Mouse (Mus musculus) stomach, embryonic 15.5 days (tissue): ENCODE results near the gene Prox1. TPM values are rescaled to one million over a fixed set of nuclear protein-coding genes. Genes with fewer than 3 reads are reported as not detected.

Experiments
- ATAC-seq: fragments of 200-750 bp; cut with Nextera tagmentation; 2 replicates; pipeline ENCODE4 v1.8.0; 2017; ENCODE audit warnings: low read depth, moderate number of reproducible peaks, moderate TSS enrichment; ENCODE audit not compliant: insufficient read depth, low FRiP score
- H3K27ac ChIP-seq: fragments of 300-500 bp; sonication (generic); 2 replicates; pipeline ENCODE4 v1.5.1; 2015; ENCODE audit warnings: mild to moderate bottlenecking, inconsistent platforms
- H3K27me3 ChIP-seq: fragments of 300-500 bp; sonication (generic); replicated peaks from 2 replicates; pipeline ENCODE4 v1.6.1; 2015; ENCODE audit warnings: inconsistent platforms
- H3K36me3 ChIP-seq: fragments of 300-500 bp; sonication (generic); 2 replicates; pipeline ENCODE4 v1.6.1; 2015; ENCODE audit warnings: inconsistent platforms
- H3K4me1 ChIP-seq: fragments of 300-500 bp; sonication (generic); 2 replicates; pipeline ENCODE4 v1.6.1; 2015; ENCODE audit warnings: inconsistent platforms
- H3K4me2 ChIP-seq: fragments of 300-500 bp; sonication (generic); 2 replicates; pipeline ENCODE4 v1.6.1; 2015; ENCODE audit warnings: mild to moderate bottlenecking, inconsistent platforms
- H3K4me3 ChIP-seq: fragments of 300-500 bp; sonication (generic); replicated peaks from 2 replicates; pipeline ENCODE4 v1.5.1; 2015; ENCODE audit warnings: inconsistent platforms
- H3K9ac ChIP-seq: fragments of 300-500 bp; sonication (generic); 2 replicates; pipeline ENCODE4 v1.6.1; 2015; ENCODE audit warnings: inconsistent platforms
- H3K9me3 ChIP-seq: fragments of 300-500 bp; sonication (generic); 2 replicates; pipeline ENCODE4 v1.6.1; 2016; ENCODE audit warnings: inconsistent platforms
- WGBS: fragments of 180-500 bp; shearing (Covaris S2); methylation state at CpG from one replicate; pipeline ENCODE4 v1.1.7; 2015; 5-methylcytosine and 5-hydroxymethylcytosine counted together
- polyA plus RNA-seq: library from polyadenylated mRNA; unstranded; fragments of >200 nt; fragmentation: Nextera tagmentation; extraction: Ambion mirVana; gene quantifications from 2 replicates; pipeline ENCODE4 v1.2.1, GENCODE M21; 2015

The Prox1 gene
- polyA plus RNA-seq, 1 experiment from 2014 or later: 3.0 TPM

GRCm38 (mm10) chr1:190155751-190156150, 14.8 kb downstream of the Prox1 start:
- WGBS: 17% methylated on average over 8 of the region's 8 CpGs

GRCm38 (mm10) chr1:190155021-190155420, 15.5 kb downstream of the Prox1 start:
- H3K36me3 ChIP-seq: no peaks in the 10 kb centered on the region
- no peak overlapping the region for H3K4me2 ChIP-seq
- no peak overlapping the region for H3K4me3 ChIP-seq
- ATAC-seq: no peak
- H3K27me3 ChIP-seq: 0 out of 2 replicates have a peak, but pooled peaks cover 7% of the 10 kb centered on the region
- H3K27ac ChIP-seq: no peak overlapping the region
- H3K4me1 ChIP-seq: 0 out of 2 replicates have a peak, but pooled peaks cover 3% of the 10 kb centered on the region
- no peaks in the 10 kb centered on the region for H3K9me3 ChIP-seq
- no peak overlapping the region for H3K9ac ChIP-seq
- 30% methylated on average over 2 of the region's 2 CpGs for WGBS

More at GRCm38 (mm10) chr1:190155751-190156150, 14.8 kb downstream of the Prox1 start:
- Histone ChIP-seq H3K4me2 (no peak overlapping the region), H3K4me3 (no peak overlapping the region), H3K9ac (no peak overlapping the region), H3K27me3 (0 out of 2 replicates have a peak, but pooled peaks cover 7% of the 10 kb centered on the region), H3K9me3 (no peaks in the 10 kb centered on the region), H3K36me3 (no peaks in the 10 kb centered on the region), H3K4me1 (0 out of 2 replicates have a peak, but pooled peaks cover 3% of the 10 kb centered on the region), H3K27ac (no peak overlapping the region)
- no peak for ATAC-seq

- 19% methylated on average over 7 of the region's 7 CpGs for WGBS
- ATAC-seq: no peak
- 0 out of 2 replicates have a peak, but pooled peaks cover 7% of the 10 kb centered on the region for H3K27me3 ChIP-seq
- no peak overlapping the region for H3K27ac ChIP-seq
- H3K9me3 ChIP-seq: no peaks in the 10 kb centered on the region
- no peaks in the 10 kb centered on the region for H3K36me3 ChIP-seq
- no peak overlapping the region for H3K4me3 ChIP-seq
- no peak overlapping the region for H3K4me2 ChIP-seq
- 0 out of 2 replicates have a peak, but pooled peaks cover 3% of the 10 kb centered on the region for H3K4me1 ChIP-seq
- H3K9ac ChIP-seq: no peak overlapping the region
Observed at GRCm38 (mm10) chr1:190154292-190154691, 16.2 kb downstream of the Prox1 start.

DNA sequence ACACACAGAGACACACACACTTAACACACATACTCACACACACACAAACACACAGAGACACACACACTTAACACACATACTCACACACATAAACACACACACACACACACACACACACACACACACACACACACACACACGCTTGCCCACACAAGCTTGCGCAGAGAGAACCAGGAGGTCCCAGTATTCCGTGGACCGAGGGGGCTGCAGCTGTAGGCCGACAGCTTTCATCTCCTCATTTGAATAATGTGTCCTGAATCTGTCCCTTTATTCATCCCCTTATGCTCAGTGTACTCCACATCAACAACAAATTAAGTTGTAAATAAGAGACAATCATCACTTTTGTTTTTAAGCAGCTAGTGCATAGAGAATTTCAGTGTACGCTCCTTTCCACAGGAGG, 17.9 kb downstream of the Prox1 start:
- no peak for ATAC-seq

DNA sequence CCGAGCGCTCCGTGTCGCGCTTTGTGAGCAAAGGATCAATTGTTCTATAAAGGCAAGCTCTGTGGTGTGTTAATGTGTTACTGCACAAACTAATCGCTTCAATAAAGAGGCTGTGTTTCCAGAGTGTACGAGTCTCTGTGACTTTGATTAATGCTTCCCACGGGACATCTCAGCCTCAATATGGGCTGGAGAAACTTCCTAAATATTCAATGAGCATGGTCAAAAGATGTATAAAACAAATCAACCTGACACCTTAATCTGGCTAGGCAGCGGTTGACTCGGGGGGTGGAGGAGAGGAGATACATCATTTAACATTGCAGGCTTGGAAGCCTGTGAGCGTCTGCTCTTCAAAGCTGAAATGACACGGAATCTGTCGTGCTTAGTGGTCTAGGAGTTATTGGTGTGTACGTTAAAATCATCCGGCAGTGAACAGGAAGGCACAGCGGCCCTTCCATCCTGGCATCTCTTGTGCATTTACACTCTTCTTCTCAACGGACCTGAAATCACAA, 21.2 kb downstream of the Prox1 start:
- Histone ChIP-seq H3K27me3 (0 out of 2 replicates have a peak, but pooled peaks cover 4% of the 10 kb centered on the region), H3K9me3 (no peaks in the 10 kb centered on the region), H3K9ac (no peak overlapping the region), H3K4me1 (no peaks in the 10 kb centered on the region), H3K4me2 (no peak overlapping the region), H3K27ac (no peak overlapping the region), H3K36me3 (no peaks in the 10 kb centered on the region), H3K4me3 (no peak overlapping the region)
- no peak for ATAC-seq
- WGBS: 43% methylated on average over 17 of the region's 17 CpGs

More for the DNA sequence above, 17.9 kb downstream of the Prox1 start:
- H3K4me2 ChIP-seq: no peak overlapping the region
- H3K4me1 ChIP-seq: 0 out of 2 replicates have a peak, but pooled peaks cover 3% of the 10 kb centered on the region
- no peak overlapping the region for H3K9ac ChIP-seq
- no peak overlapping the region for H3K27ac ChIP-seq
- H3K9me3 ChIP-seq: no peaks in the 10 kb centered on the region
- WGBS: 92% methylated on average over 6 of the region's 6 CpGs
- no peak overlapping the region for H3K4me3 ChIP-seq
- no peaks in the 10 kb centered on the region for H3K36me3 ChIP-seq
- 0 out of 2 replicates have a peak, but pooled peaks cover 7% of the 10 kb centered on the region for H3K27me3 ChIP-seq

- H3K27ac ChIP-seq: no peak overlapping the region
- no peak for ATAC-seq
- H3K27me3 ChIP-seq: 0 out of 2 replicates have a peak, but pooled peaks cover 4% of the 10 kb centered on the region
- 44% methylated on average over 12 of the region's 12 CpGs for WGBS
- H3K4me2 ChIP-seq: no peak overlapping the region
- no peaks in the 10 kb centered on the region for H3K36me3 ChIP-seq
- no peak overlapping the region for H3K4me3 ChIP-seq
- no peak overlapping the region for H3K9ac ChIP-seq
- no peaks in the 10 kb centered on the region for H3K4me1 ChIP-seq
- H3K9me3 ChIP-seq: no peaks in the 10 kb centered on the region
Observed at GRCm38 (mm10) chr1:190148661-190149232, 21.8 kb downstream of the Prox1 start.

- ATAC-seq: no peak
- Histone ChIP-seq H3K4me3 (no peak overlapping the region), H3K36me3 (no peaks in the 10 kb centered on the region), H3K4me2 (no peak overlapping the region), H3K9me3 (no peaks in the 10 kb centered on the region), H3K9ac (no peak overlapping the region), H3K4me1 (no peaks in the 10 kb centered on the region), H3K27me3 (no peaks in the 10 kb centered on the region), H3K27ac (no peak overlapping the region)
- 75% methylated on average over 6 of the region's 6 CpGs for WGBS
Observed at GRCm38 (mm10) chr1:190147816-190148215, 22.7 kb downstream of the Prox1 start.

- Histone ChIP-seq H3K9ac (no peak overlapping the region), H3K27me3 (no peaks in the 10 kb centered on the region), H3K4me2 (no peak overlapping the region), H3K27ac (no peak overlapping the region), H3K9me3 (no peaks in the 10 kb centered on the region), H3K4me3 (no peak overlapping the region), H3K36me3 (no peaks in the 10 kb centered on the region), H3K4me1 (no peaks in the 10 kb centered on the region)
- no peak for ATAC-seq
Observed at GRCm38 (mm10) chr1:190144416-190144815, 26.1 kb downstream of the Prox1 start.

DNA sequence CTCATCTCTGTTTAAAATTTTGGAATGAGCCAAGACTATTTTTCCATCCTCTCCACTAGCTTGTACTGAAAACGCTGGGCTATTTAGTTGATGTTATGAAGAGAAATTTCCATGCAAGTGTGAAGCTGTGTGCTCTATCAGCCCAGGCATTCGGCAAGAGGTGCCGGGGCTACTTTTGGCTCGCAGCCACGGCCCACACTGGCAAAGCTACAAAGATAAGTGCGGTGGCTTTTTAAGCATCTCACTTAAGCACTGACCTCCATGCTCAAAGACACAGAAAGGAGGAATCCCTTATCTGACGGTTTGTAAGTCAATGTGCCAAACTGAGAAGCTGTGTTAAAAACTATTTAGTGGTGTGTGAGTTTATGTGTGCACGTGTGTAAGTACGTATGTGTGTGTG, 26.9 kb downstream of the Prox1 start:
- no peak overlapping the region for H3K4me2 ChIP-seq
- H3K4me3 ChIP-seq: no peak overlapping the region
- H3K27ac ChIP-seq: no peak overlapping the region
- no peak for ATAC-seq
- no peaks in the 10 kb centered on the region for H3K27me3 ChIP-seq
- H3K4me1 ChIP-seq: no peaks in the 10 kb centered on the region
- H3K36me3 ChIP-seq: no peaks in the 10 kb centered on the region
- H3K9ac ChIP-seq: no peak overlapping the region
- no peaks in the 10 kb centered on the region for H3K9me3 ChIP-seq
- 77% methylated on average over 9 of the region's 9 CpGs for WGBS

DNA sequence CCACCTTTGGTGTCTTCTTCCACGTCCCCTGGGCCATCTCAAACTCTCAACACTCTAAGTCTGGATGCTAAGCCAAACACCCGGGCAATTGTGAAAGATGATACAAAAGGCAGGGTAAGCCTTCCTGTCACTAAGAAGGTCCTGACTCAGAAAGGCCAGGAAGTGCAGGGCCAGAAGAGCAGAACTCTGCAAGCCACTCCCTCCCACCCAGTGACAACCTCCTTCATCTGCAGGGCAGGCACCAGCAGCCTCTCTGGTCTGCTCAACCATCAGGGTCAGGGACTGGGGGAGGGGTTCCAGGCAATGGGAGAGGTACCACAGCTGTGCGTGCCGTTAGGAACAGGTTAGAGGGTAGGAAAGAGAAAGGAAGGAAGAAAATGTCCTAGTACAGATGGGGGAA, 27.9 kb downstream of the Prox1 start:
- Histone ChIP-seq H3K27me3 (no peaks in the 10 kb centered on the region), H3K4me3 (no peak overlapping the region), H3K9ac (no peak overlapping the region), H3K4me2 (no peak overlapping the region), H3K27ac (no peak overlapping the region), H3K9me3 (no peaks in the 10 kb centered on the region), H3K36me3 (no peaks in the 10 kb centered on the region), H3K4me1 (no peaks in the 10 kb centered on the region)
- no peak for ATAC-seq
- 32% methylated on average over 4 of the region's 4 CpGs for WGBS

DNA sequence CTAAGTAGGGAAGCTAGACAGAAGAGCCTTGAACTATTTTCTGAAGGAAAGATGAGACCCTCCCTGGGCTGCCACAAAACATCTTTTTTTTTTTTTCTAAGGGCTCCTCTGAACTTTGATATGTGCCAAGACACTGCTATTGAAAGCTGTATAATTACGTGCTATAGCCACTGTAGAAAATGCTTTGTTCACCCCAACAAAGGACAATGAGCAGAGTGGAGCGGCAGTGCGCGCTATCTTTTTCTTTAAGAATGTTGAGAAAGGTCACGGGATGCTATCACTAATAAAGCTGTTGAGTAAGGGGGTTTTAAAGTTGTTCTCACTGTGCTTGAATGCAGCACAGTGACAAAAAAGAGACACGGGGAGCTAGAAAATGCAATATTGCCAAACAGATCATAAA, 30.0 kb downstream of the Prox1 start:
- no peaks in the 10 kb centered on the region for H3K4me1 ChIP-seq
- no peak overlapping the region for H3K27ac ChIP-seq
- H3K4me3 ChIP-seq: no peak overlapping the region
- no peak overlapping the region for H3K4me2 ChIP-seq
- ATAC-seq: no peak
- no peak overlapping the region for H3K9ac ChIP-seq
- no peaks in the 10 kb centered on the region for H3K9me3 ChIP-seq
- WGBS: 80% methylated on average over 6 of the region's 6 CpGs
- no peaks in the 10 kb centered on the region for H3K36me3 ChIP-seq
- H3K27me3 ChIP-seq: no peaks in the 10 kb centered on the region

DNA sequence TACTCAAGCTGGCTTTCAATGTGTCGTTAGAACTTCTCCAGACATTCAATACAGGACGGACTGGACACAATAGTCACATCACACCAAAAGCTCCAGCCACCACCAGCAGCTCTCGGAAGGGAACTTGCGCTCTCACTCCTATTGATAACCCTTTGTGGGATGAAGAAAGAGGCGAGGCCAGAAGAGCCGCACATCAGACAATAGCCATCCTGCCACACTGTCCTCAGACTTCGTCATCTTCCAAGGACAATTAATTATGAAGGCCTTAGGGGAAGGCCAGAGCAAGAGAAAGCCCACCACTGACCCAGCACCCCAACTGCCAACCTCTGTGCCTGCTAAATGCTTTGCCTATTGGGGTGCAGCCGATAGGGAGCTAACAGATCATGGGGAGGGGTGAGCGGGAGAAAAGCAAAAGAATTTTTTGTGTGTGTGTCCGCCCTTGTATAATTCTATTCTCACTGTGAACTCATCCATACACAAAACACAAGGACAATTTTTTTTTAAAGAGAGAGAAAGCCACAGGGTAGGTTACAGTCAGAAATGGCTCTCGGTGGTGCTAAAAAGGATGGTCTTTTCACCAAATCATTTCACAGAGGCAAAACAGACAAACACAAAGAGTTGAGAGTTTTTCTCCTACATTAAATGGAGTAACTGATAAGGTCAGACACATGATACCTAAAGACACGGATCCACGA, 30.7 kb downstream of the Prox1 start:
- ATAC-seq: no peak

More for the DNA sequence above, 30.7 kb downstream of the Prox1 start:
- WGBS: 86% methylated on average over 13 of the region's 13 CpGs
- Histone ChIP-seq H3K9ac (no peak overlapping the region), H3K9me3 (no peaks in the 10 kb centered on the region), H3K27me3 (no peaks in the 10 kb centered on the region), H3K4me3 (no peak overlapping the region), H3K27ac (no peak overlapping the region), H3K4me2 (no peak overlapping the region), H3K4me1 (no peaks in the 10 kb centered on the region), H3K36me3 (no peaks in the 10 kb centered on the region)
